Mouse (Mus musculus) hindlimb bud, embryonic 11.5 days (tissue): ENCODE data around the gene Nek9.
"Not testable (repeated sequence)": the region's sequence is repeated elsewhere in the genome, so short reads cannot be mapped to it uniquely, and the experiment has no call there.

Experiments used
- DNase-seq: peaks from one replicate; pipeline ENCODE4 v3.0.0-alpha.2; 2012; ENCODE audit warnings: low read depth, low spot score; ENCODE audit errors: extremely low spot score

The Nek9 gene

DNA sequence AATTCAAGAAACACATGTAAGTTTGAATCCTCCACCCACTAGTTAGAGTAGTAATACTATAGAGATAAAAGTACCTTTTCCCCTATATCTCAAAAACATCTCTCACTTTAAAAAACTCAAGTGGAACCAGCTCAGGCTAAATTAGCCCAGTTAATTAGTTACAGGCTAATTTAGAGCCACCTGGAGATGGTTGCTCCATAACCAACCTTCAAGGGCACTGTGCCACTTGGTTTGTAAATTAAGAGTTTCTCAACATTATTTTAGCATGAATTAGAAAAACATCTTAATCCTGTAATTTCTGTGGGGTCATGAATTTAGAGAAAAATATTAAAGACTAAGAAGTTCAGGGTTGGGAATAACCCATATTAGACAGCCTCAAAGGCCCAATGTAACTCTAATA, 47.6 kb downstream of the Nek9 start:
- DNase-seq, result no peak

DNA sequence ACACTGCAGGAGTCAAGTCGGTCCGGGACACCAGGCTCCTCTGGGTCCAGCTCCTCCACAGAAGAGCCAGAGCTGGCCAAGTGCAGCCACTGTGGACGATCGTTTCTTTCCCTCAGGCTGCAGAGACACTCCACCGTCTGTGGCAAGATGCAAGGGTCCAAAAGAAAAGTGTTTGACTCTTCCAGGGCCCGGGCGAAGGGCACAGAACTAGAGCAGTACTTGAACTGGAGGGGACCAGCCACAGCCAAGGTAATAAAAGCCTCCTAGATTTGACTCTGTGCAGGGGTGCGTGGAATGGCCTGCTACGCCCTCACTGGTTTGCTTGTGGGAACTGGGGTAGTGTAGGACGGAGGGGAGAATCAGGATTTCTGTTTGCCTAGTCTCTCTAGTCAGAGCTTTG, 48.5 kb downstream of the Nek9 start:
- no peak for DNase-seq

DNA sequence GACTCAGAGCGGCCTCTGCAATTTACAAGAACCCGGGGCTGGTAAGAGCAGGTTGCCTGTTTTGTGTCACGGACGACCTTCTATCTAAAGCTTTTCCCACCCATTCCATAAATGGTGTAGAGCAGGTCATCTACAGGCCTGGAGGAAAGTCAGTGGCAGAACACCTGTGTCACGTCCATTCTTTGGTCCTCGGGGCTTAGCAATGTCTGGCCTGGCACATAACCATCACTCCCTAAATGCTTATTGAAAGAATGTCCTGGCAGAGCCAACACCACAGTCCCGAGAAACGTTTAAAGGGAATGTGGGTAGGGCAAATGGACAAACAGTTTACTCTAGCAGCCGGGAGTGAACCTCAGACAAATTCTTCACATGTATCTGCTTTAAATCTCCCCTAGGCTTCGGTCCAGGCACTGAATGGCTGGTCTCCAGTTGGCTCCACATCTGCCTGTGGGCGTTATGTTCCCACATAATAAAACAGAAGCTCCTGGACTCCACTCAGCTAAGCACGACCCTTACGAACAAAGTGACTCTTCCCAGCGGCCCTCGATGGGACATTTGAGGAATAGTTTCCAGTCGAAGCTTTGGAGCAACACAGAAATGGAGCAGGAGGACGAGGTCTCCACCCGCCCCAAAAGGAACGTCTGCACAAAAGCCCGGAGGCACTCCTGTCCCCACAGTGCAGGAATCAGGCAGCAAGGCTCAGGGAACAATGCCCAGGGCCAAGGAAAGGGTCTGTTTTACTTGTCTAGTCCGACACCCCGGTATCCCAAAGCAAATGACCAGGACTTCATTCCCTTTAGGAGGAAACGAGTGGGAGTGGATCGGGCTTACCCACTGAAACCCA, 49.8 kb downstream of the Nek9 start:
- no peak for DNase-seq

DNA sequence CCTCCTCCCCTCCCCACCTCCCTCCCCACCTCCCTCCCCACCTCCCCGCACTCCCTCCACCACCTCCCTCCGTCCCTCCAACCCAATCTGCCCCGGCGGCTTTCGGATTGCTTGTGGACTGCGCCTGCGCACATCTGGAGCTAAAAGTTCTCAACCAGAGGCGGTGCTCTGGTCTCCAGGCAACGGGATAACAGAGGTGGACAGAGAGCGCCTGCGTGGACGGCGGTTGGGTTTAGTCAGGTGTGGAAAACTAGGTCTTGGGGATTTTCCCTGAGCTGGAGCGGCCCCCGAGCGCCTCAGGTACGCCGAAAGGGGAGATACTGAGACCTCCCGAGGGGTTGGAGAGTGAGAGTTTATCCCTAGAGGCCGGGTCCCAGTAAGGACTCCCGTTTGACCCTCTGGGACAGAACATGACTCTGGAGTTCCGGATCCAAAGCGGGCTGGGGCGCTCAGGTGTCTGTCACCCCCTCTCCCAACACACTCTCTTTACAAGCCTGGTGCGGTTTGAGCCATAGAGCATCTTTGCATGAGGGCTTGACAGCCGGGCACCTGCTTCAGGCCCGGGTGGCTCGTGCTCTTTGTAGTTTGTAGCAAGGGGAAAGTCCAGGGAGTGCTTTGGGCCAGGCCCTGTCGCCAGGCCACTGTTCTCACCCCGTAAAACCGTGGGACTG, 50.5 kb downstream of the Nek9 start, which contains the start of gene Zc2hc1c:
Gene Zc2hc1c, plus strand, starts transcription at position 106 of the 671 bp plus-strand sequence.
- DNase-seq, result peak; percentile 79

DNA sequence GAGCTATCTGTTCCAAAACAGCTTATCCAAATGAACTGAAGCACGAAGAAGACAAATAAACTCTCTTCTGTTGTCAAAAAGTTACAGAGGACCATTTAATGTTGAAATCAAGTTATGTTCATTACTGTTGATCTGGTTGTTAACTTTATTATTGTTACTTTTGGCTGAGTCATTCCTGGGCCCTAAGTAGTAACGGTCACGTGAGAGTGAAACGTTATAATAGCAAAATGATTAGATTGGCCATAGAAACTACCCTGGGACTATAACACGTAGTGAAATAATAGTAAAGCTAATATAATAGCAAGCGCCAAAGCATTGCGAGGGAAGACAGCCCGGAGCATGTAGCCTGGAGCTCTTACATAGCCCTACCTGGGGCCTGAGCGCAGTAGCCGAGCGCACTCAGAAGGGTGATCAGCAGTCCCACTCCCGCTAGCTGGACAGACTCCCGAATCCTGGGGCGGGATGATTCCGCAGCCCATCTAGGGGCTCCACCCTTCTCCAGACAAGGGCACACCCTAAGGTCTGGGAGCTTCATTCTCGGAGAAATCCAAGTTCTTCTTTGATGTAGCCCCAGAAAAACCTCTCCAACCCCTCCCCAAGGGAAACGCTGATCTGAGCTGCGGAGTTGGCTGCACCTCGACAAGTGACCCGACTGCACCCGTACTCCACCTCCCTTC, 51.2 kb downstream of the Nek9 start, which contains the start of gene Acyp1:
Gene Acyp1, minus strand, starts transcription at position 630 of the 677 bp plus-strand sequence.
- DNase-seq, result no peak

DNA sequence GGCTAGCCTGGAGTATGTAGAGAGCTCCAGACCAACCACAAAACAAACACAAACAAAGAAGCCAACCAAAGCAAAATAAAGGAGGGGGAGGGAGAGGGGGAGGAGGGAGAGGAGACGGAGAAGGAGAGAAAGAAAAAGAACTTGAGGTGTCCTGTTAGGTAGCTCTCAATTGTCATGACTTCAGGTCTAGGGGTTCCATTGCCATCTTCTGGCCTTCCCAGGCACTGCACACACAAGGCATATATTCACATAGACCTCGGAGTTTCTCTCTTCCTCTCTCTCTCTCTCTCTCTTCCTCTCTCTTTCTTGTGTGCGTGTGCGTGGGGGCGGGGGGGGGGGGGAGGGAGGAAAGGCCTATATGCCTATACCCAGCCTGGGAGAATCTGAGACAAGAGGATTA, 52.2 kb downstream of the Nek9 start:
- no peak for DNase-seq

DNA sequence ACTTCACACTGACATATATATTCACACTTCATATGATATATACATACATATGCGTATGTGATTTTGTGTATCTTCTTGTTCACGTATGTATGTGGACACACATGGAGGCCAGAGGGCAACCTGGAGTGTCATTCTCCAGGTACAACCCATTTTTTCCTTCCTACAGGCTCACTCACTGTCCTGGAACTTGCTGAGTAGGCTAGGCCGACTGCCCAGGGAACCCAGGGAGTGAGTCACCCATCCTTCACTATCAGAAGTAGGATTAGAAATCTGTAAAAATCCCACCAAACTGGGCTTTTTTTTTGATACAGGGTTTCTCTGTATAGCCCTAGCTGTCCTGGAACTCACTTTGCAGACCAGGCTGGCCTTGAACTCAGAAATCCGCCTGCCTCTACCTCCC, 54.2 kb downstream of the Nek9 start:
- DNase-seq, result no peak

DNA sequence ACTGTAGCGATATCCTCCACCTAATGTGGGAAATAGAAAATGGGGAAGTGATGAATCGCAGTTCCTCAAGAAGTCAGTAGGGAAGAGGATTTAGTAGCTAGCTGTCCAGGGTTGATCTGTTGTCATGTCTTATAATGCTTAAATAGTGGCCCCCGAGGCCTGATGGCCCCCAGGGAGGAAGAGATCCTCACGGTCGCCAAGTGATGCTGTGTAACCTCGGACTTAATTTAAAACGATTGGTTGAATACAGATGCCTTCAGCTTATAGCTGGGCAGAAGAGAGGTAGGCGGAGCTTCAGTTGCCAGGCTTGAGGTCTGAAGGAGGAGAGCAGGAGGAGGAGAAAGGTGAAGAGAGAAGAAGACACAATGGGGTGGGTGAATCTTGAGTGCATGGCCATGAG, 54.8 kb downstream of the Nek9 start:
- DNase-seq, result no peak

DNA sequence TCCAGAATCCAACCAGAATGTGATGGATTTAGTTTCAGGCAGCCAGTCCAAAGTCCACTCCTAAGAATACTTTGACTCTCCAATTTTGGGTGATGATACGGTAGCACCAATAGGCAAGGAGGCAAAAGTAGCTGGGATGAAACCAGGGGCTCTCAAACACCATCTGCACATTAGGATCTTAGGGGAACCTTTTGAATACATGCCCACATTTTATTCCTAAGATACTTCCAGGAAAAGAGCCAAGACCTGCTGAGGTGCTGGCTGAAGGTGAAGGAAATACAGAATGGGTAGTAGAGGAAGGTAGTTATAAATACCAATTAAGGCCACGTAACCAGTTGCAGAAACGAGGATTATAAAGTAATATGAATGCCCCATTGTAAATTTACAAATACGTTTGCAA, 57.4 kb downstream of the Nek9 start:
- not testable (repeated sequence) for DNase-seq

DNA sequence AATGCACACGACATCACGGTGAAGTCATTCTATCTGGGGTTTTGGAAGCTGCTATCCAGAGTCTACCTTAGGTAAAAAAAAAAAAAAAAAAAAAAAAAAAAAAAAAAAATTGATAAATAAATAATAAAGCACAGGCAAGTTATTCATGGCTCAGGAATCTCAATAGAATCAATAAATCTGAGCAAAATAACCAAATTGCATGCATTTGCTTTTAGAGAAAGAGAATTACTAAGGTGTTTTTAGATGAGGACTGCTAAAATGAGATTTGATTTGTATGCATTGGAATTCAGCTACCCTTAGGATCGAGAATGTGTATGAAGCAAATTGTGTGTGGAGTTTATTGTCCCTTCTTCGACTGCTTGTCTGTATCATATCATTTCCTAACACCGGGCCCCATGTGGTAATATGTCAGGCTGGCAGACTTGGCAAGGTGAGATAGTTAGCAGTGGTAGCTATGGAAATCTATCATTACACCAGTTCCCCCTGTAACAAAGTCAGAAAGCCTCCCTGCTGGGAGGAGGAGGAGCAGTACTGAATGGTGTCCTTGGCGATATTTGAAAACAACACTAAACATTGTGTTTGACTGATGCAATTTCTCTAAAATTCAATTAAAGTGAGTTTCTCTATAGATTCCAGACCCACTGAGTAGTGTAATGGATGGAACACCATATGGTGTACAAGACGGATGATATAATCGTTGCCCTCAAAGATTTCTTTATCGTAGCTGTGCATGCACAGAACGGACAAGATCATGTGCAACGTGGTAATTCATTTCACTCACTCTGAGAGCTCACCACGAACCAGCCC, 58.1 kb downstream of the Nek9 start:
- DNase-seq, result no peak

DNA sequence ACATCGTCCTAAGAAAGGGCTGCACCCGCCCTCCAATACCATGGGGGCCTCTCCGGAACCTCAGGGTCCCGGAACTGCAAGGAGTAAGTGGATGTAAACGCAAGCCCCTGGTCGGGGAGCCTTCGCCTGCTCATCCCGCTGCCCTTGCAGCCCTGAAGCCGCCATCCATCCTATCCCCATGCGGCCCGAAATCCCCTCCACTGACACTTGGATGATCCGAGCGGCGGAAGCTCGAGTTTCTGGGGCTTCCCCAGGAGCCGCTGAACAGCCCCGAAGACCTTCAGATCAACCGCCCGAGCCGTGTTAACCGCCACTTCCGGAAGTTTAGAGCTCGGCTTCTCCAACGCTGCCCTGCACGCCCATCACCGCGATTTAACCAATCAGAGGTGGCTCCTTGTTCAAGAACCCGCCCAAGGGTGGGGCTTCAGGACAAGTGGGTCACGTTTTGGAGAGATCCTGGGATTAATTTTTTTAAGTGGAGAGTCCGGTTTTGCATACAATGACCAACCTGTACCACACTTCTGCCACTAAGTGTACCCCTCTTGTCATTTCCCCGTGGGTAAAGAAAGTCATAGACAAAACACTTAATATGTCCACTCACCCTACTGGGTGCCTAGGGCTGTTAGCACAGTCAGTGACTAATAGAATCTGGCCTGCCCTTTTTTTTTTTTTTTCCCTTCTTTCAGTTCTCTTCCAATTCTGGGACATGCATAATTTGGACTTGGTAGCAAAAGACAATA, 58.9 kb downstream of the Nek9 start:
- peak; percentile 93 for DNase-seq

DNA sequence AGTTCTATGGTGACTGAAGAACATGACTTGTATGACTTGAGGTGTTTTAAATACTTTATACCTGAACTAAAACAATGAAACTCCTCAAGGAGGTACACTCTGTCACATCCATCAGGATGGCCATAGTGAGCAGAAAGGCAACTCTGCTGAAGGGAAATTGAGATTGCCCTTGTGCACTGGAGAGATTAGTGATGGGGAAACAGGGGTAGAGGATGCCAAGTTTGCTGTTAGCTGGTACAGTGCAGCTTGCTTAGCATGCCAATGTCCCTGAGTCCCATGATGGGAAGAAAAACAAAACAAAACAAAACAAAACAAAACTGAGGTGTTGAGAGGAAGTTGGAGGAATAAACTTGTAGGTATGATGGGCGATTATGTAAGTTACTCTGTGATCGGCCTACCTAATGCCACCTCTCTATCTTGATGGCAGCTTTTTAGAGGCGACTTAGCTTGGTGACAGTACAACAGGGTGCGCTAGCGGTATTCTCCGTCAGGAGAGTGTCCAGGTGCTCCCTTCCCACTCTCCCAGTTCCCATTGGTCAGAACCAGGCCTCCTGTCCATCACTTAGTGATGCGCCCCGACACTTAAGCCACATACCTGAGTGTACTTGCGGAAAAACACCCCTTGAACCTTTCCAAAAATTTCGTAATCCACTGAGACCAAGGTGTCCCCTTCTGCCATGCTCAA, 59.6 kb downstream of the Nek9 start:
- no peak for DNase-seq

DNA sequence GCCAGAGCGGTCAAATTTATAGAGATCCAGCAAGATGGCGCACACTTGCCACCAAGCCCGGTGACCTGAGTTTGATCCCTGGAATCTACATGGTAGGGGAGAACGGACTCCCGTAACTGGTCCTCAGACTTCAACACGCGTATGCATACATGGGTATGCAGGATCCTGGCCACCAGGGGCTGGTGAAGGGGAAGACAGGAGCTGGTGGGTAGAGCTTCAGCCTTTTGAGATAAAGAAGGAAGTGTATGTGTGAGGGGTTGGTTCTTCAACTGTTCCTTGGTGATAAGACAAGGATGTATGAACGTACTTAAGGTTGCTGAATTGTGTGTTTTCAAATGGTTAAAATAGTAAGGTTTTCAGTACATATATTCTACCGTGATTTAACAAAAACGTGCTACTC, 60.2 kb downstream of the Nek9 start:
- no peak for DNase-seq

DNA sequence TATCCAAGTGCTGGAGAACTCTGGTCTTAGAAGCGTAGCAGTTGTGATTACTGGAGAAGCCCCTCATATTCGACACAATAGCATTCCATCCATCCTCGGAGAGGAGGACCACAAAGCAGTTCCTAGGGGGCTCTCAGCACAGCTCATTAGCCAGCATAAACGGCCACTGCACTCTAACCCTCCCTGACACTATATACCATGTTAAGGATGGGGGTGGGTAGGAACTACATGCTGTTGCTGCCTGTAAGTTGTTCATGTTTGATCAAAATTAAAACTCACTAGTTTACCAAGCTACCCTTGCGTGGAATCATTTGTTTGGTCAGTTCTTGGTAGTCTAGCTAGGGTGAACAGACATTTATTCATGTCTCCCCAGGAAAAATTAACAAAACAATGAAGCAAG, 62.9 kb downstream of the Nek9 start:
- DNase-seq, result no peak

DNA sequence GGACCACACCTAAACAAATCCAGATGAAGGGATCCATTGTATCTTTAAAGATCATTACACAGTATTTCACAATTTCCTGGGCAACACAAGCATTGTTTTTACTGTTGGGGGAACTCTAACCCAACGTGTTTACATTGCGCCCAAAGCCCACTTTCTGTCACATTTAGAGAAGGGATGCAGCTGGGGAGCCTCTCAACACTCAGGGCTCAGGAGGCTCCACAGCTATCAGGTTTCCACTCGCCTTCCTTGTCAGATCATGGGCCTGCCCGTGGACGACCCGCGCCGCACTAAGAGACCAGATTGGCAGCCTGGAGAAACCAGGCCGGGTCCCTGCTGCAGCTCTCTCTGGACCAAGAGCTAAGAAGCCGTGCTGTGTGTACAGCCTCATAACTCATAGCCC, 65.7 kb downstream of the Nek9 start:
- no peak for DNase-seq

DNA sequence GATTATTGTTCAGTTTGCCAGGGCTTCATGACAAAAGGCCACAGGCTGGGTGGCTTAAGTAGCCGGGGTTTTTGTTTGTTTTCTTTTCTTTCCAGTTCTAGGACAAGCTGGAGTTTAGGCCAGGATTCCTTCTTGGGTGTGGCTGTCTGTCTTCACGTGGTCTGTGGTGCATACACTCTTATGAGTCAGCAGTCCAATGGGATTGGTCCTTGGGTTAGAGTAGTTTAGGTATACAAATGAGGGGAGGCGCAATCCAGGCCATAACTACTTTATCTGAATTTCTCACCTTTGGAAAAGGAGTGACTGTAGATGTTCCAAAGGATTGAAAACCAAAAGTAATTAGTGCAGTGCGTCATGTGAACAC, 67.3 kb downstream of the Nek9 start:
- no peak for DNase-seq

DNA sequence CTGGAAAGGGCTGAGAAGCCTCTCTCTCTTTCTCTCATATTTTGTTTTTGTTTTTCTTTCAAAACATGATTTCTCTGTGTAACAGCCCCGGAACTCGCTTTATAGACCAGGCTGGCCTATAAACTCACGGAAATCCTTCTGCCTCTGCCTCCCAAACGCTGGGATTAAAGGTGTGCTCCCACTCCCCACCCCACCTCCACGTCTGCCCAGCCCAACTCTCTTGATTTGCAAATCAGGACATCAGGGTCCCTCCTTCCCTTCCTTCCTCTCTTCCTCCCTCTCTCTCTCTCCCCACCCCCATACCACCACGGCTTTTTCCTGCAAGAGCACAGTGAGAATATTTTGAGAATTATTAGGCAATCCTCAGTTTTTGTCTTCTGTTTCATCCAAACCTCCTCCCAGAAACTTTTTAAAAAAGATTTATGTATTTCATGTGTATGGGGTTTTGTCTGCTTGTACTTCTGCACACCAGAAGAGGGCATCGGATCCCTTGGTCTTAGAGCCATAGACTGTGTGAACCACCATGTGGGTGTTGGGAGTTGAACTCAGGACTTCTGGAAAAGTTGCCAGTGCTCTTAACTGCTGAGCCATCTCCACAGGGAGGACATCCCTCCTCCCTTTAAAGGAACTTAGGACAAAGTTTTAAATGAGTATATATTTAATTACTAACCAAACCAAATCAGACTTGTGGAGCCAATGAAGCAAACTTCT, 67.9 kb downstream of the Nek9 start:
- no peak for DNase-seq

DNA sequence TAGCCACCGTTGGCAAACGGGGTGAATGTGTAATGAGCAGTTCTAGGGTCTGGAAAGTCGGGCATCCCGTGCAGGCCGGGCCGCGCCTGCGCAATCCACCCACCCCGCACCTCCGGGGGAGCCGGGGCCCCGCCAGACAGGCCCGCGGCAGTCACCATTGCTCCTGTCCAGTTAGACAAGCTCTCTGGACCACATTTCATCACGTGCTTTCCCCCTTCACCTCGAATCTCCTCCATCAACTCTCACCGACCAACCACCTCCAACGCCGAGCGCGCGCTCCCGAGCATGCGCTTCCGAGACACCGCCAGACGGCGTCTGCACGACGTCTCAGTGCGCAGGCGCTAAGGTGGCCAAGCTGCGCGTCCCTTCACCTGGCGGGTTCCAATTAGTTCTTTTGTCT, 68.8 kb downstream of the Nek9 start, which contains the start of gene Mlh3:
Gene Mlh3, minus strand, starts transcription at position 281 of the 400 bp plus-strand sequence.
- DNase-seq, result peak; percentile 71

DNA sequence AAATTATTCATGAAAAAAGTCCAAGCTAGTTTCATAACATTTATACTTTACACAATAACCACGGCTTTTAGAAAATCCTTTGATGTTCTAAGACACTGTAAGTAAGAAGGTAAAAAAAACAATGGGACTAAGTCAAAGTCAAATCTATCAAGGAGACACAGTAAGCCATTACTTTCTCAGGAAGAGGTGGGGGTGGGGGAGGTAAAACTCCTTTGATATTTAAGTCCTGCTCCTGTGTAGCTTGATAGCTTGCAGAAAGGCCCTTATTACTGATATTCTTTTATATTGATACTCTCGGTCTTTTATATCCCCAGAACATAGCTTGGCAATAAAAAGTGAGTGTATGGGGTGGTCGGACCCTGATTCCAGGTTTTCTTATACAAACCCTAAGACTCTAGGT, 69.3 kb downstream of the Nek9 start:
- DNase-seq, result no peak
